Mouse (Mus musculus): ENCODE results near the gene Cdc34. TPM values are rescaled to one million over a fixed set of nuclear protein-coding genes. Genes with fewer than 3 reads are reported as not detected.

Cdc34 gene
- polyA plus RNA-seq, 1 experiment from 2014 or later: 75.7 TPM

DNA sequence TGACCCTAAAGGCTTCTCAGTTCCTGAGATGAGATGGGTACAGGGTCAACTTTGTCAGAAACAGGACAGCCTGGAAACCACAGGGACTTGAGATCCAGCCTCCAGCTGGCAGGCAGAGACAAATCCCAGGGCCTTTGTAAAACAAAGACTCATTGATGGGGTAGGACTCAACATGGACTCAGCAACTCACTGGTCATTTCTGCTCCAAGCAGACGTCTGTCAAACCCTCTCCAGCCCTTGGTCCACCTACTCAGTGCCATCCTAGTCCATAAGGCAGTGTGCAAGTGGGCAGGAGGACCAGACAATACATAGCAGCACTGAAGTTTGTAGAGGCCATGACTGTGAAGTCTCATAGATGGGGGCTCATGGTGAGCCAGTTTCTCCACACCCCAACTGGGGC is 31.2 kb downstream of the Cdc34 start:
- 41% methylated on average over 1 of the region's 1 CpGs for WGBS
- no peaks in the 10 kb centered on the region for H3K9me3 ChIP-seq
- H3K27ac ChIP-seq (replicated peaks): no peak overlapping the region
- H3K36me3 ChIP-seq: peaks cover 37% of the 10 kb centered on the region
- H3K27me3 ChIP-seq: peaks cover 28% of the 10 kb centered on the region
- peaks cover 19% of the 10 kb centered on the region for H3K4me1 ChIP-seq
- H3K4me3 ChIP-seq: no peak overlapping the region
- no peak for ATAC-seq (replicated peaks)
- no peak overlapping the region for H3K4me2 ChIP-seq (replicated peaks)
- H3K9ac ChIP-seq (replicated peaks): no peak overlapping the region

DNA sequence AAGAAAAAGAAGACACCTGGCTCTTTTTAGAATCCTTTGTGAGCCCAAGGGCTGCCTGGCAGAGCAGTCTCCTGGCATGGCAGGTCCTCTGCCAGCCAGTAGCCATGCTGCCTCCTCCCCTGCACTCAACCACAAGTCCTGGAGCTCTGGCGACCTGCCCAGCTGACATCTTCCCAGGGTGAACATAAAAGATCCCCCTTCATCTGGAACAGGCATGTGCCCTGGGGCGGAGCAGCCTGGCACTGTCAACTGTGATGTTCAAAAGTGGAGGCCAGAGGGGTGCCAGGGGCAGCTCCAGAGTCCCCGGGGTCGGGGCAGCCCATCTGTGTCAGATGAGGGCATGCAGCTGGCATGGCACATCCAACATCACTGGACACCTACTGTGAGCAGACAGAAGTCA is 33.0 kb downstream of the Cdc34 start:
- no peak overlapping the region for H3K4me2 ChIP-seq (replicated peaks)
- no peak overlapping the region for H3K4me3 ChIP-seq
- H3K9ac ChIP-seq (replicated peaks): no peak overlapping the region
- WGBS: 65% methylated on average over 4 of the region's 4 CpGs
- no peak for ATAC-seq (replicated peaks)
- H3K4me1 ChIP-seq: peaks cover 19% of the 10 kb centered on the region
- peaks cover 22% of the 10 kb centered on the region for H3K36me3 ChIP-seq
- H3K27ac ChIP-seq (replicated peaks): no peak overlapping the region
- H3K9me3 ChIP-seq: no peaks in the 10 kb centered on the region
- H3K27me3 ChIP-seq: peaks cover 40% of the 10 kb centered on the region

GRCm38 (mm10) chr10:79716254-79716987 is 34.4 kb downstream of the Cdc34 start, which contains the start of gene Hcn2:
TSS of gene Hcn2 (plus strand) at chr10:79716634.
- no peaks in the 10 kb centered on the region for H3K9me3 ChIP-seq
- H3K27ac ChIP-seq (replicated peaks): no peak within 1 kb of the TSS
- peaks cover 7% of the 10 kb centered on the region for H3K36me3 ChIP-seq
- peaks cover 19% of the 10 kb centered on the region for H3K4me1 ChIP-seq
- ATAC-seq (replicated peaks): peak; percentile 57
- 2% methylated on average over 41 of the region's 91 CpGs for WGBS
- peak within 1 kb of the TSS; percentile 62 for H3K9ac ChIP-seq (replicated peaks)
- H3K27me3 ChIP-seq: peaks cover 40% of the 10 kb centered on the region
- peak within 1 kb of the TSS; percentile 96 for H3K4me2 ChIP-seq (replicated peaks)
- H3K4me3 ChIP-seq: peak within 1 kb of the TSS; percentile 66

GRCm38 (mm10) chr10:79716988-79717355 is 35.0 kb downstream of the Cdc34 start:
- peak; percentile 8; the same call in 1 of the 2 replicates for ATAC-seq (replicated peaks)
- peak overlapping the region; percentile 66 for H3K4me3 ChIP-seq
- under 1% methylated on average over 40 of the region's 44 CpGs for WGBS
- H3K9ac ChIP-seq (replicated peaks): peak overlapping the region; percentile 62
- peaks cover 2% of the 10 kb centered on the region for H3K36me3 ChIP-seq
- H3K4me1 ChIP-seq: peaks cover 19% of the 10 kb centered on the region
- H3K9me3 ChIP-seq: no peaks in the 10 kb centered on the region
- peak overlapping the region; percentile 96 for H3K4me2 ChIP-seq (replicated peaks)
- peaks cover 40% of the 10 kb centered on the region for H3K27me3 ChIP-seq
- H3K27ac ChIP-seq (replicated peaks): no peak overlapping the region

- peak overlapping the region; percentile 62; the same call in 1 of the 2 replicates for H3K9ac ChIP-seq (replicated peaks)
- peaks cover 40% of the 10 kb centered on the region for H3K27me3 ChIP-seq
- H3K36me3 ChIP-seq: no peaks in the 10 kb centered on the region
- H3K4me1 ChIP-seq: peaks cover 19% of the 10 kb centered on the region
- H3K27ac ChIP-seq (replicated peaks): no peak overlapping the region
- ATAC-seq (replicated peaks): no peak
- WGBS: 2% methylated on average over 43 of the region's 43 CpGs
- H3K9me3 ChIP-seq: no peaks in the 10 kb centered on the region
- peak overlapping the region; percentile 96 for H3K4me2 ChIP-seq (replicated peaks)
- H3K4me3 ChIP-seq: peak overlapping the region; percentile 66
Observed at GRCm38 (mm10) chr10:79717640-79718357, 35.8 kb downstream of the Cdc34 start.

- Histone ChIP-seq H3K9me3 (no peaks in the 10 kb centered on the region), H3K4me1 (peaks cover 16% of the 10 kb centered on the region), H3K4me3 (no peak overlapping the region), H3K9ac (replicated peaks) (no peak overlapping the region), H3K27ac (replicated peaks) (no peak overlapping the region), H3K27me3 (peaks cover 27% of the 10 kb centered on the region), H3K36me3 (no peaks in the 10 kb centered on the region), H3K4me2 (replicated peaks) (no peak overlapping the region)
- WGBS: 71% methylated on average over 5 of the region's 5 CpGs
- ATAC-seq (replicated peaks): no peak
Observed at GRCm38 (mm10) chr10:79721089-79721488, 39.1 kb downstream of the Cdc34 start.

GRCm38 (mm10) chr10:79723047-79723446 is 41.1 kb downstream of the Cdc34 start:
- peaks cover 12% of the 10 kb centered on the region for H3K27me3 ChIP-seq
- H3K9me3 ChIP-seq: no peaks in the 10 kb centered on the region
- H3K9ac ChIP-seq (replicated peaks): no peak overlapping the region
- no peak overlapping the region for H3K27ac ChIP-seq (replicated peaks)
- no peaks in the 10 kb centered on the region; the same call in 1 of the 2 replicates for H3K4me1 ChIP-seq
- H3K36me3 ChIP-seq: no peaks in the 10 kb centered on the region
- WGBS: 52% methylated on average over 6 of the region's 6 CpGs
- ATAC-seq (replicated peaks): no peak
- H3K4me2 ChIP-seq (replicated peaks): no peak overlapping the region
- H3K4me3 ChIP-seq: no peak overlapping the region

DNA sequence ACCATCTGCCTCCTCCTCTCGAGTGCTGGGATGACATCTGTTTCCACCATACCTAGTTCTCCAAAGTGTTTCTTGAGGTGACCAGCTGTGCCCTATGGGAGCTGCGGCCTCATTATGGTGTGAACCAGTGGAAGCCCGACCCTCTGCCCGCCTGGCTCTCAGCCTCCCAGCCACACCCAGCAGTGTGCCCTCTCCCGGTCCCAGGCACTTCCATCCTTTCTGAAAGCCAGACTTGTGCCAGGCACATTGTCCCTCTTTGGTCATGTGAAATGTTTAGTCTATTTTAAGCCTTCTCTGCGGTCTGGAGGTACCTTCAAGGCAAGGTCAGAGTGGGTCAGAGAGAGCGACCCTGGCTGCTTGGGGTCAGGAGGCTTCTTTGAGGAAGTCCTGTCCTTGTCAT is 41.7 kb downstream of the Cdc34 start:
- Histone ChIP-seq H3K27ac (replicated peaks) (no peak overlapping the region), H3K9ac (replicated peaks) (no peak overlapping the region), H3K4me1 (no peaks in the 10 kb centered on the region), H3K4me3 (no peak overlapping the region), H3K36me3 (no peaks in the 10 kb centered on the region), H3K9me3 (no peaks in the 10 kb centered on the region), H3K4me2 (replicated peaks) (no peak overlapping the region), H3K27me3 (peaks cover 6% of the 10 kb centered on the region; the same call in 1 of the 2 replicates)
- WGBS: 89% methylated on average over 7 of the region's 7 CpGs
- ATAC-seq (replicated peaks): no peak

DNA sequence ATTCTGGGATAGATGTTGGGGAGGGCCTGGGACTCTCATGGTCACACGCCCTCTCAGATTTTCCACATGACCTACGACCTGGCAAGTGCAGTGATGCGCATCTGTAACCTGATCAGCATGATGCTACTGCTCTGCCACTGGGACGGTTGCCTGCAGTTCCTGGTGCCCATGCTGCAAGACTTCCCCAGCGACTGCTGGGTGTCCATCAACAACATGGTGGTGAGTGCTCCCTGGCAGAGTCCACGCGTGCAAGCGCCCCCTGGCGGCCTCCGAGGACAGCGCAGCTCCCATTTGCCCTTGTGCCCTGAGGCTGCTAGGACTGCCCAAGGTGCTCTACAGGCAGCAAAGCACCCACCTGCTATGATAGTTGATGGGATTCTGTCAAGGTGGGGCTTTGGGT is 44.1 kb downstream of the Cdc34 start:
- no peaks in the 10 kb centered on the region for H3K9me3 ChIP-seq
- no peak overlapping the region for H3K9ac ChIP-seq (replicated peaks)
- ATAC-seq (replicated peaks): no peak
- H3K27me3 ChIP-seq: no peaks in the 10 kb centered on the region
- no peaks in the 10 kb centered on the region for H3K36me3 ChIP-seq
- 37% methylated on average over 11 of the region's 11 CpGs for WGBS
- no peaks in the 10 kb centered on the region for H3K4me1 ChIP-seq
- no peak overlapping the region for H3K4me3 ChIP-seq
- H3K4me2 ChIP-seq (replicated peaks): no peak overlapping the region
- H3K27ac ChIP-seq (replicated peaks): no peak overlapping the region

DNA sequence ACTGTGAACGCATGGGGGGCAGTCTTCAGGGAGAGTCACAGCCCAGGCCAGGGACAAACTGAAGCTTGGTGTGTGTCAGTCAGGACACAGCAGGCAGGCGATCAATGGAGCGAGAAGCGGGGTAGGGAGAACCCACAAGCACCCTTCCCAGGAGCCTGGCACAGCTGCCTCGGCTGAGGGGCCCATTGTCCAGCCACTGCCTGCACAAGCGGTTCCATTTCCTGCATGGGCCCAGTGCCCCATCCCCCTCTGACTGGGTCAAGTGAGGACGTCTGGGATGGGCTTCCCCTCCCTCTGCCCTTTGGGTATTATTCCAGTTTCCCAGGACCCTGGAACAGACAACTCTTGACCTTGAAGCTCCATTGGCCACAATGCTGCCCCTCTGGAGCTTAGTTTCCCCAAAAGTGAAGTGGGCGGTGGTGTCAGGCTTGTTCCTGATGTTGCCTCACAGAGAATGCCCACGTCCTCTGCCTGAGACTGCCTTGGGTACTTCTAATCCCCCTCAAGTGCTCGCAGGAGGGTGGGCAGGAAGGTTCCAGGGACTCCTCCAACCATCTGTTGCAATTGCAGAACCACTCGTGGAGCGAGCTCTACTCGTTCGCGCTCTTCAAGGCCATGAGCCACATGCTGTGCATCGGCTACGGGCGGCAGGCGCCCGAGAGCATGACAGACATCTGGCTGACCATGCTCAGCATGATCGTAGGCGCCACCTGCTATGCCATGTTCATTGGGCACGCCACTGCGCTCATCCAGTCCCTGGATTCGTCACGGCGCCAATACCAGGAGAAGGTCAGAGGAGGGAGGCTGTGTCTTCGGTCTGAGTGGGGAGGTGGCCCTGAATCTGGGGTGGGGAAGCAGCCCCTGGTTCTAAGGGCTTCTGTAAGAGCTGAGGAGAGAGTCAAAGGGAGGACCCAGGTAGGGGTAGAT is 46.6 kb downstream of the Cdc34 start:
- WGBS: 75% methylated on average over 28 of the region's 28 CpGs
- H3K9ac ChIP-seq (replicated peaks): no peak overlapping the region
- H3K9me3 ChIP-seq: no peaks in the 10 kb centered on the region
- no peak for ATAC-seq (replicated peaks)
- H3K4me3 ChIP-seq: no peak overlapping the region
- H3K4me1 ChIP-seq: no peaks in the 10 kb centered on the region
- H3K4me2 ChIP-seq (replicated peaks): no peak overlapping the region
- no peak overlapping the region for H3K27ac ChIP-seq (replicated peaks)
- no peaks in the 10 kb centered on the region for H3K27me3 ChIP-seq
- peaks cover 11% of the 10 kb centered on the region; the same call in 1 of the 2 replicates for H3K36me3 ChIP-seq

GRCm38 (mm10) chr10:79729357-79729965 is 47.5 kb downstream of the Cdc34 start:
- ATAC-seq (replicated peaks): peak; percentile 18; the same call in 1 of the 2 replicates
- Histone ChIP-seq H3K9ac (replicated peaks) (no peak overlapping the region), H3K9me3 (no peaks in the 10 kb centered on the region), H3K36me3 (peaks cover 16% of the 10 kb centered on the region; the same call in 1 of the 2 replicates), H3K27ac (replicated peaks) (no peak overlapping the region), H3K27me3 (no peaks in the 10 kb centered on the region), H3K4me1 (no peaks in the 10 kb centered on the region), H3K4me3 (no peak overlapping the region), H3K4me2 (replicated peaks) (no peak overlapping the region)
- 81% methylated on average over 13 of the region's 13 CpGs for WGBS
